In genomic region chr14:17747922-17748321, GRCm38 (mm10) we compare ENCODE assay signal across 17 mouse cellular contexts.
DNase-seq lines count a peak whose midpoint lies in the region; ATAC-seq and TF ChIP-seq lines count a peak whose summit lies in the region.
"Had no signal": no experiment of that assay in that cellular context is flagged by ENCODE, and none has a peak within 500 bp of the region (broad histone marks: within the 10 kb centered on the region; RNA-seq: fewer than 3 reads in every experiment).

No protein-coding gene starts in this region.

- no peak overlapping the region for H3K9ac ChIP-seq in intestine, postnatal 0 days (ENCODE audit: low read depth, low read length)
- H3K9ac ChIP-seq: embryonic facial prominence, embryonic 15.5 days; forebrain, embryonic 15.5 days; liver, embryonic 15.5 days had no signal

- no peak overlapping the region for H3K4me2 ChIP-seq in intestine, postnatal 0 days (replicated peaks; ENCODE audit: low read depth)
- H3K4me2 ChIP-seq: embryonic facial prominence, embryonic 15.5 days; forebrain, embryonic 15.5 days; heart, embryonic 11.5 days; liver, embryonic 15.5 days had no signal

- WGBS in intestine, postnatal 0 days, result 43% methylated on average over 3 of the region's 3 CpGs

- H3K27me3 ChIP-seq in intestine, postnatal 0 days (replicated peaks; ENCODE audit: control insufficient read depth, insufficient read depth, low read length), result no peaks in the 10 kb centered on the region
- H3K27me3 ChIP-seq: embryonic facial prominence, embryonic 15.5 days; forebrain, embryonic 15.5 days; liver, embryonic 15.5 days; Patski had no signal

- no peaks in the 10 kb centered on the region for H3K9me3 ChIP-seq in intestine, postnatal 0 days (ENCODE audit: control insufficient read depth)
- H3K9me3 ChIP-seq: embryonic facial prominence, embryonic 15.5 days; forebrain, embryonic 15.5 days; liver, embryonic 15.5 days; midbrain, embryonic 10.5 days had no signal

- no peak overlapping the region for H3K27ac ChIP-seq in intestine, postnatal 0 days (ENCODE audit: low read depth, low read length)
- H3K27ac ChIP-seq: embryonic facial prominence, embryonic 15.5 days; forebrain, embryonic 15.5 days; liver, embryonic 15.5 days; midbrain, embryonic 10.5 days had no signal

- no peak overlapping the region for H3K4me3 ChIP-seq in intestine, postnatal 0 days (ENCODE audit: low read depth, low read length)
- H3K4me3 ChIP-seq: embryonic facial prominence, embryonic 15.5 days; forebrain, embryonic 15.5 days; liver, embryonic 15.5 days; midbrain, embryonic 10.5 days had no signal

- ATAC-seq in intestine, postnatal 0 days, result 0 out of 2 replicates have a peak, but pooled peaks have one; percentile 28
- ATAC-seq: forebrain, embryonic 15.5 days; Patski had no signal

- no peaks in the 10 kb centered on the region for H3K4me1 ChIP-seq in intestine, postnatal 0 days (replicated peaks; ENCODE audit: control insufficient read depth, insufficient read depth, low read length)
- H3K4me1 ChIP-seq: liver, embryonic 15.5 days had no signal

- peak; percentile 26 for TF ChIP-seq CTCF in intestine, postnatal 0 days (IDR thresholded peaks at IDR 0.05; ENCODE audit: low read depth)

- DNase-seq in kidney, adult 9 months, result peak; percentile 76
- DNase-seq in kidney, postnatal 4 days, result no peak
- peak; percentile 48 for DNase-seq in ES-CJ7 (ENCODE audit: low read depth, low spot score)
- DNase-seq in ZHBTc4 (ENCODE audit: low read depth, low spot score), result peak; percentile 67
- no peak for DNase-seq in spleen, adult 12 weeks (ENCODE audit: low spot score)
- no peak for DNase-seq in layer of hippocampus, adult 11-12 months (ENCODE audit: low spot score)
- DNase-seq: cerebellum, adult 8-10 months; heart, postnatal 36 days; right cerebral cortex, postnatal 14 days; thymus, adult 2 months had no signal

- H3K36me3 ChIP-seq in intestine, postnatal 0 days (ENCODE audit: control insufficient read depth, insufficient read depth), result no peaks in the 10 kb centered on the region
- H3K36me3 ChIP-seq: embryonic facial prominence, embryonic 15.5 days; forebrain, embryonic 15.5 days; liver, embryonic 15.5 days; midbrain, embryonic 10.5 days had no signal

Comparison
In these comparisons a context has a peak if more than half of its experiments do, and no peak if none do; other contexts are left out.
1. DNase-seq: peak in kidney, adult 9 months (single experiment), ES-CJ7 (single experiment) and ZHBTc4 (single experiment); none in kidney, postnatal 4 days (0 of 2), spleen, adult 12 weeks (single experiment) and layer of hippocampus, adult 11-12 months (single experiment).